Mouse (Mus musculus): ENCODE data around the gene Srgap1.

- TF ChIP-seq POLR2A (IDR thresholded peaks at IDR 0.05; ENCODE audit: insufficient read length, low read depth) (no peak), MAX (IDR thresholded peaks at IDR 0.05; ENCODE audit: low read depth) (no peak)
These were observed 7.4 kb upstream of the Srgap1 start for GRCm38 (mm10) chr10:122054535-122054934.

Measured in myocyte (in vitro differentiated cells).